Mouse (Mus musculus): ENCODE data around the gene Muc2. TPM values are rescaled to one million over a fixed set of nuclear protein-coding genes. Genes with fewer than 3 reads are reported as not detected.

Gene Muc2
- polyA plus RNA-seq, 1 experiment from 2014 or later, result 0.33 TPM

DNA sequence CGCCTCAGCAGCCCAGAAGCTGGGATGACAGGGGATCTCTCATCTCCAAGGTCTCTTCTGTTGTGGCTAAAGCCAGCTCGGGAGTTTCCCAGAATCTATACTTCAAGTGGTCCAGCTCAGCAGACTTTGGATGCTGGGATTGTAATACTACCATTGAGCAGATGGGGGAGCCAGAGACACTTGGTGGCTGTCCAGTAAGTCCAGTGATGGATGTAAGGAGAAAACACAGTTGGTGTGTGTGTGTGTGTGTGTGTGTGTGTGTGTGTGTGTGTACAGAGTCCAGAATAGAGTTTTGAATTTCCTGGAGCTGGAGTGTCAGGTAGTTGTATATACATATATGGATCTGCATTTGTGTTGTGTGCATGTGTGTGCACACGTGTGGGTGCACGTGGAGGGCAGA lies 65.7 kb downstream of the Muc2 start:
- H3K27me3 ChIP-seq, result peaks cover 6% of the 10 kb centered on the region
- no peak for ATAC-seq
- in situ Hi-C loops (cut with MboI; ENCODE audit: low pct_unique_long_range_greater_than_20kb), result loop anchor here (25.0 kb wide), 1 partner anchor 156 kb away; the partner anchor contains the start of gene Tollip
- DNase-seq (ENCODE audit: low read depth, low spot score), result peak; percentile 25
- TF ChIP-seq CTCF (IDR thresholded peaks at IDR 0.05), result peak; percentile 91
- ChIA-PET POLR2A (interaction anchor here (0.7 kb wide), 2 partner anchors 28 to 51 kb away, joined by 3 to 5 read pairs; no protein-coding TSS in a partner anchor), CTCF (interaction anchor here (0.7 to 5.1 kb wide), 14 partner anchors 9 to 359 kb away, joined by 3 to 49 read pairs (median 4); no protein-coding TSS in a partner anchor)

DNA sequence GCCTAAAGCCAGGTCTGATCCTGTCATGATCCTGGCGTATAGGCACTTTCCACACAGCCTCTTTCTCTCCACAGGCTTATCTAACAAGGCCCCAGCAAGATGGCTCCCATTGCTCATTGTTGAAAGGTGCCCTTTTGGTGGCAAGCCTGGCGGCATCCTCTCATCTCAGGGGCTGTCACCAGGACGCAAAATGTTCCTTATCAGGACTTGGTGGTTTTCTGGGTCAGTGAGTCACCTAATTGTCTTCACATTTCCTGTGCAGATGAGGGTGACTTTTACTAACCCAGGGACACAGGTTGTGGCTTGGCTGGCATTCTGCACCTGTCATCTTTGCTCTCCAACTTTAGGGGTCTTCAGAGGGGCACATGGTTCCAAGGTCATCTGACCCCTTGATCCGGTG lies 68.2 kb downstream of the Muc2 start:
- TF ChIP-seq CTCF (IDR thresholded peaks at IDR 0.05), result no peak
- in situ Hi-C loops (cut with MboI; ENCODE audit: low pct_unique_long_range_greater_than_20kb), result loop anchor here (25.0 kb wide), 1 partner anchor 154 kb away; the partner anchor contains the start of gene Tollip
- POLR2A ChIA-PET, result interaction anchor here (0.7 kb wide), 1 partner anchor 138 kb away, joined by 3 read pairs; no protein-coding TSS in a partner anchor
- CTCF ChIA-PET, result no interaction called here
- DNase-seq (ENCODE audit: low read depth, low spot score) (no peak), ATAC-seq (no peak)
- peaks cover 6% of the 10 kb centered on the region for H3K27me3 ChIP-seq

DNA sequence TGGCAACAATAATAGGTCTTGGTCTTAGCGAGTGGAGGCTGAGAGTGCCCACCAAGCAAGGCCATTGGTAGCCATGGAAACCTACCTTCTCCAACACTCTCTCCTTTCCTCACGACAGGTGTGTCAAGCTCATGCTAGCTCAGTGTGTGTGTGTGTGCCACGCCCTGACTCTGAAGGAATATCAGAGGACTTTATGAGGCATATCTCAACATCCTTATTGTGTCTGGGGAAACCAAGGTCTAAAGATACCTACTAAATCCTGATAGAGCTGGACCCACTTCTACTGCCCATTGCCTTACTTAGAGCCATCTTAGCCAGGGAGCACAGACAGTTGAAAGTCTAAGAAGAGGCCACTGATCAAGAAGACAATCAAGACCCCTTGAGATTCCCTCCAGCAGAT lies 80.4 kb downstream of the Muc2 start:
- no peak for TF ChIP-seq CTCF (IDR thresholded peaks at IDR 0.05)
- no peaks in the 10 kb centered on the region for H3K27me3 ChIP-seq
- POLR2A ChIA-PET, result no interaction called here
- CTCF ChIA-PET, result interaction anchor here (1.2 kb wide), 1 partner anchor 154 kb away, joined by 3 read pairs; no protein-coding TSS in a partner anchor
- DNase-seq (ENCODE audit: low read depth, low spot score) (no peak), ATAC-seq (no peak)
- in situ Hi-C loops (cut with MboI; ENCODE audit: low pct_unique_long_range_greater_than_20kb), result loop anchor here (25.0 kb wide), 1 partner anchor 142 kb away; the partner anchor contains the start of gene Tollip

DNA sequence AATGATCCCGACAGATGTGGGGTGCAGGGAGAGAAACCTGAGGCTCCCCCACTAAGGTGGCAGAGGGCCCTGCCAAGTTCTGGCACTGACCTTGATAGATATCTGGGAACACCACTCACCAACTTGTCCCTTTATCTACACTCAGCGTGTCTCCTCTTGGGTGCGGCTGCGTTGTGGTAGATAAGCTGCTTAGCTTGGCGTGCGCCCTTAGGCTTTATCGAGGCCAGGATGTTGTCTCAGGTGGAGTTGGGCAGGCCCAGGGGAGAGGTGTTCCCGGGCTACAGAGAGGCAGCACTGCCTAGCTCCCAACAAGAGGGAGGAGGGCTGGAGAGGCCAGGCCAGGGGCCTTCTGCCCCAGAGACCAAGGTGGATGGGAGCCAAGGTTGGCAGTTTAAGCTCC lies 80.8 kb downstream of the Muc2 start:
- H3K27me3 ChIP-seq, result no peaks in the 10 kb centered on the region
- ChIA-PET POLR2A (no interaction called here), CTCF (interaction anchor here (1.2 to 1.4 kb wide), 2 partner anchors 15 to 154 kb away, joined by 3 to 6 read pairs; no protein-coding TSS in a partner anchor)
- DNase-seq (ENCODE audit: low read depth, low spot score) (no peak), ATAC-seq (no peak)
- in situ Hi-C loops (cut with MboI; ENCODE audit: low pct_unique_long_range_greater_than_20kb), result loop anchor here (25.0 kb wide), 1 partner anchor 141 kb away; the partner anchor contains the start of gene Tollip
- no peak for TF ChIP-seq CTCF (IDR thresholded peaks at IDR 0.05)

DNA sequence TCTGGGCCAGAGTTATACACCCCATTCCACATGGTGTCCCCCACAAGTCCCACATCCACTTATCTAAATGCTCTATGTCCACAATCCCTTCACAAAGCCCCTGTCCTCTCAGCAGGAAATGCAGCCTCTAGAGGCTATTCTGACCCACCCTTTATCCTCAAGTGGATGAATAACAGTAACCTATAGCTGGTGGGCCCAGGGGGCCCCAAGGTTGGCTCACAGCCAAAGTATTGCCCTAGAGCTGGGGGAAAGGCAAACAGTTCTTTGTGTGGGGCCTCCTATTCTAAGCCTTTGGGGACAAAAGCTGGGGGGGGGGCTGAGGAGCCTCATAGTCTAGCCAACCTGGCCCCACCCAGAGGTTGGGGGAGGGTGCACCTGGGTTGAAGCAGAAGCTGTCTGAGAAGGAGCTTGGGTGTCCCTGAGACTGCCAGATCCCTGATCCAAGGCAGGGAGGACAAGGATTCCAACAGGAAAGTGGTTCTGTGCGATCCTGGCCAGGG lies 82.0 kb downstream of the Muc2 start:
- in situ Hi-C loops (cut with MboI; ENCODE audit: low pct_unique_long_range_greater_than_20kb), result loop anchor here (25.0 kb wide), 1 partner anchor 140 kb away; the partner anchor contains the start of gene Tollip
- no peak for TF ChIP-seq CTCF (IDR thresholded peaks at IDR 0.05)
- ChIA-PET POLR2A (no interaction called here), CTCF (interaction anchor here (1.4 kb wide), 1 partner anchor 16 kb away, joined by 6 read pairs; no protein-coding TSS in a partner anchor)
- DNase-seq (ENCODE audit: low read depth, low spot score) (no peak), ATAC-seq (no peak)
- peaks cover 3% of the 10 kb centered on the region for H3K27me3 ChIP-seq

DNA sequence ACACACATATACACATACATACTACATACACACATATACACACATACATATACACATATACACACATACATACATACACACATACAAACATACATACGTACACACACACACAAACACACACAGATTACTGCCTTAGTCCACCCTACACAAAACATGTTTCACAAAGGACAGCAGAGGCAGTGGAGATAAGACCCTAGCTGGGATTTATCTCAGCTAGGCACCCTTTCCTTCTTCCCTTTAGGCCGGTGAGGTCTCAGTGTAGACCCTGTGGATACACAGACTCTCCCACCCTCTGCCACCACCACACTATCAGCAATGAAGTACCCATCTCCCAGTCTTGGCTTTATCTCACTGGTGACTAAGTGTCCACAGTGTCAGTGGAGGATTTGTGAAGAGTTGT lies 84.7 kb downstream of the Muc2 start:
- peaks cover 11% of the 10 kb centered on the region for H3K27me3 ChIP-seq
- ChIA-PET CTCF (no interaction called here), POLR2A (no interaction called here)
- in situ Hi-C loops (cut with MboI; ENCODE audit: low pct_unique_long_range_greater_than_20kb), result loop anchor here (25.0 kb wide), 1 partner anchor 137 kb away; the partner anchor contains the start of gene Tollip
- DNase-seq (ENCODE audit: low read depth, low spot score), result no peak
- no peak for ATAC-seq
- TF ChIP-seq CTCF (IDR thresholded peaks at IDR 0.05), result no peak

DNA sequence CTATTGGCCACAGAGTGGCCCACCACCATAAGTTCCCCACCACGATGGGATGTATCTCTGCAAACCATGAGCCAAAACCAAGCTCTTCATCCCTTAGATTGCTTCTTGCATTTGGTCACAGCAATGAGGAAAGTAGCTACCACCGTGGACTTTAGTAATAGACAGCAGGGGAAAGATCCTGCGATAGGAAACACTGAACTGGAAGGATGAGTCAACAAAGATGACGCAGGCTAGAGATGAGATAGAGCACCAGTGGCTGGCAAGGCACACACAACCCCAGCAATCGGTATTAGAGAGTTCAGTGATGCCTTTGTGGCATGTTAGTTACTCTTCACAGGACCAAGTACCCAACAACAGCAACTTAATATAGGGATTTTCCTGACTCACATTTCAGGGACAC lies 86.1 kb downstream of the Muc2 start:
- in situ Hi-C loops (cut with MboI; ENCODE audit: low pct_unique_long_range_greater_than_20kb), result no loop called here
- no peak for TF ChIP-seq CTCF (IDR thresholded peaks at IDR 0.05)
- CTCF ChIA-PET, result no interaction called here

DNA sequence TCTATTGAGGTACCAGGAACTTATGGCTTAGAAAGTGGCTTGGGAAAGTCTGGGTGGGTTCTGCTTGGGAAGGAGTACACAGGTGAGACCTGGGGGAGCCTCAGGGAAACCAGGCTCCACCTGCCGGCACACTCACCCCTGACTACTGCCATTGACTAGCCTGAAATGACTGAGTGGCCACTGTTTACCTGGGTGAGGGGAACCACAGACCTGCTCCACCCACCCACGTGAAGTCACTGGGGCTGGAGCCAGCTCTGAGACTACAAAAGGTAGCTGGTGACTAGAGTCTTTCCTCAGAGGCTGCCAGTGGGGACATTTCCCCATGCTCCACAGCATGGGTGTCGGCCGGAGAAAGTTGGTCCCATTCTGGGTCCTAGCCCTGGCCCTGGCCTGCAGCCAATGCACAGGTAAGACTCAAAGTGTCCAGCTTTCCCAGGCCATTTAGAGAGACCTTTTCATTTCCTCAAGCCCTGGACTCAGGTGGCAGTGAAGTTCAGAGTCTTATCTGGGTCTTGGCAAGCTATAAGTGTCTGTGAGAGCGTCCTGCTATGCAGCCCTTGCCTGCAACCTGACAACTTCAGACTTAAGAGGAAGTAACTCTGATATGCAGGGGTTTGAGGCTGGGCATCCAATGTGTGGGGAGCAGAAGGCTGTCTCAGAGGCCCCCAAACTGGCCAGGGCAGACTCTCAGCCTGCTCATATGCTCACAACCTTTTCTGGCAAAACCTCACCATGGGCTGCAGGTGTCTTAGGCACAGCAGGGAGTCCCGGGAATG lies 98.7 kb downstream of the Muc2 start, which contains the start of gene Muc5ac:
Muc5ac (plus strand) TSS at position 296 of the 776 bp plus-strand sequence.
- DNase-seq (ENCODE audit: low read depth, low spot score) (no peak), ATAC-seq (no peak)
- in situ Hi-C loops (cut with MboI; ENCODE audit: low pct_unique_long_range_greater_than_20kb), result no loop called here
- no peak for TF ChIP-seq CTCF (IDR thresholded peaks at IDR 0.05)
- POLR2A ChIA-PET, result no interaction called here
- H3K27me3 ChIP-seq, result peaks cover 3% of the 10 kb centered on the region
- CTCF ChIA-PET, result no interaction called here

More for the DNA sequence above, 86.1 kb downstream of the Muc2 start:
- POLR2A ChIA-PET, result no interaction called here
- no peak for ATAC-seq
- no peak for DNase-seq (ENCODE audit: low read depth, low spot score)
- H3K27me3 ChIP-seq, result peaks cover 11% of the 10 kb centered on the region

DNA sequence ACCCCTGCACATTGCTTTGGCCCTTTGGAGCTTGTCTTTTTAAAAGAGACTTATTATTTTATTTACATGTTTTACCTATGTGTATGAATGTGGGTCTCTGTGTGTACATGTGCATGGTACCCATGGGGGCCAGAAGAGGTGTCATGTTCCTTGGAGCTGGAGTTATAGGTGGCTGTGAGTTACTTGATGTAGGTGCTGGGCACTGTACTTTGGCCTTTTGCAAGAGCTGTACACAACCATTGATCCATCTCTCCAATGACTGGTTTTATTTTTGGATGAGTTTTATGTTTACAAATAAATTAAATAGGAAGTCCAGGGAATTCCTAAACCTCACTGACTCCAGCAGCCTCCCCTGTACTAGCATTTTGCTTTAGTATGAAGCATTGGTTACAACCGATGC lies 104.1 kb downstream of the Muc2 start:
- TF ChIP-seq CTCF (IDR thresholded peaks at IDR 0.05), result no peak

DNA sequence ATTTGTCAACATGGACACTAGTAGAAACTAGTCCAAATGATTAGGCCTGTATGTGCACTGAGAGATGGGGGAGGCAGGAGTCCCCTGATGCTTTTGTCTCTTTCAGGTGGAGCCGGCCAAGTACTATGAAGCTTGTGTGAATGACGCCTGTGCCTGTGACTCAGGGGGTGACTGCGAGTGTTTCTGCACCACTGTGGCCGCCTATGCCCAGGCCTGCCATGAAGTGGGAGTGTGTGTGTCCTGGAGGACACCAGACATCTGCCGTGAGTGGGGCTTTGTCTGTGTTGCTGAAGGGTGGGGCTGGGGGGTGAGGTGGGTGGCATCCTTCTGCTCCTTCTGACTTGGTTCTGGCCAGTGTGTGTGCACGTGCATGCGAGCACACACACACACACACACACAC lies 113.1 kb downstream of the Muc2 start:
- H3K27me3 ChIP-seq, result no peaks in the 10 kb centered on the region
- ATAC-seq (no peak), DNase-seq (ENCODE audit: low read depth, low spot score) (no peak)
- ChIA-PET CTCF (no interaction called here), POLR2A (interaction anchor here (0.6 kb wide), 1 partner anchor 803 kb away, joined by 3 read pairs; no protein-coding TSS in a partner anchor)
- TF ChIP-seq CTCF (IDR thresholded peaks at IDR 0.05), result no peak
- in situ Hi-C loops (cut with MboI; ENCODE audit: low pct_unique_long_range_greater_than_20kb), result no loop called here

More for the DNA sequence above, 104.1 kb downstream of the Muc2 start:
- H3K27me3 ChIP-seq, result peaks cover 3% of the 10 kb centered on the region
- DNase-seq (ENCODE audit: low read depth, low spot score) (no peak), ATAC-seq (no peak)
- CTCF ChIA-PET, result no interaction called here
- in situ Hi-C loops (cut with MboI; ENCODE audit: low pct_unique_long_range_greater_than_20kb), result no loop called here
- POLR2A ChIA-PET, result interaction anchor here (1.0 kb wide), 1 partner anchor 10 kb away, joined by 4 read pairs; no protein-coding TSS in a partner anchor

Other genes with a start within 250 kb of the Muc2 start
- gene Pidd1, start 246.3 kb upstream of the Muc2 start, polyA plus RNA-seq (2021), result 4.9 TPM
- gene Rplp2, start 243.0 kb upstream of the Muc2 start, polyA plus RNA-seq (2021), result 1,558 TPM
- gene Pnpla2, start 235.1 kb upstream of the Muc2 start, polyA plus RNA-seq (2021), result 90.7 TPM
- gene Cracr2b, start 229.2 kb upstream of the Muc2 start, polyA plus RNA-seq (2021), result 9.9 TPM
- 551 TPM for gene Cd151, start 222.9 kb upstream of the Muc2 start, polyA plus RNA-seq (2021)
- 55.2 TPM for gene Polr2l, start 215.2 kb upstream of the Muc2 start, polyA plus RNA-seq (2021)
- 479 TPM for gene Tspan4, start 215.1 kb upstream of the Muc2 start, polyA plus RNA-seq (2021)
- 41.6 TPM for gene Chid1, start 150.5 kb upstream of the Muc2 start, polyA plus RNA-seq (2021)
- 76.4 TPM for gene Ap2a2, start 128.2 kb upstream of the Muc2 start, polyA plus RNA-seq (2021)
- 0.05 TPM for gene Muc6, start 35.0 kb upstream of the Muc2 start, polyA plus RNA-seq (2021)
- under 0.01 TPM for gene Muc5ac, start 98.6 kb downstream of the Muc2 start, polyA plus RNA-seq (2021)
- not detected for gene Muc5b, start 148.7 kb downstream of the Muc2 start, polyA plus RNA-seq (2021)
- 48.0 TPM for gene Tollip, start 228.2 kb downstream of the Muc2 start, polyA plus RNA-seq (2021)